Mouse (Mus musculus) hindbrain, embryonic 11.5 days (tissue): ENCODE results near the gene Tom1l2. TPM values are rescaled to one million over a fixed set of nuclear protein-coding genes. Genes with fewer than 3 reads are reported as not detected.
A peak's percentile ranks its signal among the peaks of the same experiment; 100 is the strongest.

Experiments
- ATAC-seq: fragments of 200-750 bp; cut with Nextera tagmentation; 2 replicates; pipeline ENCODE4 v1.8.0; 2017; ENCODE audit warnings: mild to moderate bottlenecking, moderate TSS enrichment, moderate library complexity; ENCODE audit not compliant: low FRiP score
- DNase-seq: peaks from one replicate; pipeline ENCODE4 v3.0.0-alpha.2; 2015; ENCODE audit warnings: low spot score
- H3K27ac ChIP-seq: fragments of 300-500 bp; sonication (generic); 2 replicates; pipeline ENCODE4 v1.5.1; 2014; ENCODE audit warnings: mild to moderate bottlenecking, low read depth, low read length
- H3K27me3 ChIP-seq: fragments of 300-500 bp; sonication (generic); 2 replicates; pipeline ENCODE4 v1.6.1; 2014; ENCODE audit warnings: mild to moderate bottlenecking, low read length, moderate library complexity, mixed read lengths; ENCODE audit not compliant: control insufficient read depth, insufficient read depth
- H3K36me3 ChIP-seq: fragments of 300-500 bp; sonication (generic); 2 replicates; pipeline ENCODE4 v1.6.1; 2014; ENCODE audit warnings: mild to moderate bottlenecking, low read length, moderate library complexity, mixed read lengths; ENCODE audit not compliant: control insufficient read depth, insufficient read depth
- H3K4me1 ChIP-seq: fragments of 300-500 bp; sonication (generic); replicated peaks from 2 replicates; pipeline ENCODE4 v1.6.1; 2014; ENCODE audit warnings: low read length, mixed read lengths; ENCODE audit not compliant: control insufficient read depth, insufficient read depth
- H3K4me2 ChIP-seq: fragments of 300-500 bp; sonication (generic); replicated peaks from 2 replicates; pipeline ENCODE4 v1.6.1; 2014; ENCODE audit warnings: mild to moderate bottlenecking, low read depth, low read length
- H3K4me3 ChIP-seq: fragments of 300-500 bp; sonication (generic); 2 replicates; pipeline ENCODE4 v1.5.1; 2014; ENCODE audit warnings: low read depth, low read length
- H3K9ac ChIP-seq: fragments of 300-500 bp; sonication (generic); 2 replicates; pipeline ENCODE4 v1.6.1; 2014; ENCODE audit warnings: low read depth, low read length
- H3K9me3 ChIP-seq: fragments of 300-500 bp; sonication (generic); 2 replicates; pipeline ENCODE4 v1.6.1; 2016; ENCODE audit warnings: low read length; ENCODE audit not compliant: control insufficient read depth
- WGBS: fragments of 180-500 bp; shearing (Covaris S2); extraction: QIAGEN DNeasy Blood & Tissue Kit; methylation state at CpG from one replicate; pipeline ENCODE4 v1.1.7; 2014; 5-methylcytosine and 5-hydroxymethylcytosine counted together
- polyA plus RNA-seq: library from polyadenylated mRNA; unstranded; fragments of >200 nt; fragmentation: Nextera tagmentation; extraction: Ambion mirVana; gene quantifications from 2 replicates; pipeline ENCODE4 v1.2.1, GENCODE M21; 2014

Tom1l2 gene
- polyA plus RNA-seq, 1 experiment from 2014 or later, result 13.9 TPM

GRCm38 (mm10) chr11:60188275-60188853 lies 164.3 kb downstream of the Tom1l2 start:
- WGBS, result 92% methylated on average over 25 of the region's 25 CpGs
- Histone ChIP-seq H3K27me3 (no peaks in the 10 kb centered on the region), H3K27ac (no peak overlapping the region), H3K9ac (no peak overlapping the region), H3K4me2 (no peak overlapping the region), H3K4me3 (no peak overlapping the region), H3K4me1 (peaks cover 13% of the 10 kb centered on the region), H3K9me3 (no peaks in the 10 kb centered on the region), H3K36me3 (peaks cover 18% of the 10 kb centered on the region; the same call in 1 of the 2 replicates)
- ATAC-seq (no peak), DNase-seq (no peak)

DNA sequence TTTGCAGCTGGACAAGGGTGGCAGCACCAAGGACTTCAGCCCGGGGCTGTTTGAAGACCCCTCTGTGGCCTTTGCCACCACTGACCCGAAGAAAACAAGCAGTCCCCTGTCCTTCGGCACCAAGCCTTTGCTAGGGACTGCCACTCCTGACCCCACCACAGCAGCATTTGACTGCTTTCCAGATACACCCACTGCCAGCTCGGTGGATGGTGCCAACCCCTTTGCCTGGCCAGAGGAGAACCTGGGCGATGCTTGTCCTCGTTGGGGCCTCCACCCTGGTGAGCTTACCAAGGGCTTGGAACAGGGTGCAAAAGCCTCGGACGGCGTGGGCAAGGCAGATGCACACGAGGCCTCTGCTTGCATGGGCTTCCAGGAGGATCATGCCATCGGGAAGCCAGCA lies 165.6 kb downstream of the Tom1l2 start:
- ATAC-seq (no peak), DNase-seq (no peak)
- H3K27ac ChIP-seq, result no peak overlapping the region
- H3K9me3 ChIP-seq, result no peaks in the 10 kb centered on the region
- 91% methylated on average over 11 of the region's 11 CpGs for WGBS
- no peak overlapping the region for H3K9ac ChIP-seq
- no peaks in the 10 kb centered on the region for H3K27me3 ChIP-seq
- peaks cover 18% of the 10 kb centered on the region; the same call in 1 of the 2 replicates for H3K36me3 ChIP-seq
- peaks cover 23% of the 10 kb centered on the region for H3K4me1 ChIP-seq
- H3K4me2 ChIP-seq, result no peak overlapping the region
- H3K4me3 ChIP-seq, result no peak overlapping the region

DNA sequence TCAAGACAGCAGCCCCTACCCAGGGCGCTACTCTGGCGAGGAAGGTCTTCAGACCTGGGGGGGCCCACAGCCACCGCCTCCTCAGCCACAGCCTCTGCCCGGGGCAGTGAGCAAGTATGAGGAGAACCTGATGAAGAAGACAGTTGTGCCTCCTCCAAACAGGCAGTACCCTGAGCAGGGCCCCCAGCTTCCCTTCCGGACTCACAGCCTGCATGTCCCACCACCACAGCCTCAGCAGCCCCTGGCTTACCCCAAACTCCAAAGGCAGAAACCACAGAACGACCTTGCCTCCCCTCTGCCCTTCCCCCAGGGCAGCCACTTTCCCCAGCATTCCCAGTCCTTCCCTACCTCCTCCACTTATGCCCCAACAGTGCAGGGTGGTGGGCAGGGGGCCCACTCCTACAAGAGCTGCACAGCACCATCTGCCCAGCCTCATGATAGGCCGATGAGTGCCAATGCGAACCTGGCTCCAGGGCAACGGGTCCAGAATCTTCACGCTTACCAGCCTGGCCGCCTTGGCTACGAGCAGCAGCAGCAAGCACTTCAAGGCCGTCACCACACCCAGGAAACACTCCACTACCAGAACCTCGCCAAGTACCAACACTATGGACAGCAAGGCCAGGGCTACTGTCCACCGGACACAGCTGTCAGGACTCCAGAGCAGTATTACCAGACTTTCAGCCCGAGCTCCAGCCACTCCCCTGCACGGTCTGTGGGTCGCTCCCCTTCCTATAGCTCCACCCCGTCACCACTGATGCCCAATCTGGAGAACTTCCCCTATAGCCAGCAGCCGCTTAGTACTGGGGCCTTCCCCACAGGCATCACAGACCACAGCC lies 167.1 kb downstream of the Tom1l2 start:
- Histone ChIP-seq H3K27ac (peak overlapping the region; percentile 78), H3K9ac (no peak overlapping the region), H3K4me2 (no peak overlapping the region), H3K27me3 (no peaks in the 10 kb centered on the region), H3K4me3 (no peak overlapping the region), H3K36me3 (peaks cover 18% of the 10 kb centered on the region; the same call in 1 of the 2 replicates), H3K4me1 (peaks cover 25% of the 10 kb centered on the region), H3K9me3 (no peaks in the 10 kb centered on the region)
- ATAC-seq (no peak), DNase-seq (no peak)
- 90% methylated on average over 20 of the region's 20 CpGs for WGBS

GRCm38 (mm10) chr11:60184346-60185325 lies 168.1 kb downstream of the Tom1l2 start:
- no peaks in the 10 kb centered on the region for H3K9me3 ChIP-seq
- H3K27ac ChIP-seq, result peak overlapping the region; percentile 78
- WGBS, result 52% methylated on average over 22 of the region's 22 CpGs
- no peak overlapping the region for H3K4me3 ChIP-seq
- peaks cover 25% of the 10 kb centered on the region for H3K4me1 ChIP-seq
- ATAC-seq (peak; percentile 50; the same call in 1 of the 2 replicates), DNase-seq (peak; percentile 52)
- H3K9ac ChIP-seq, result peak overlapping the region; percentile 31; the same call in 1 of the 2 replicates
- H3K27me3 ChIP-seq, result no peaks in the 10 kb centered on the region
- H3K36me3 ChIP-seq, result peaks cover 14% of the 10 kb centered on the region; the same call in 1 of the 2 replicates
- no peak overlapping the region for H3K4me2 ChIP-seq

- Histone ChIP-seq H3K27me3 (no peaks in the 10 kb centered on the region), H3K36me3 (peaks cover 11% of the 10 kb centered on the region; the same call in 1 of the 2 replicates), H3K4me3 (no peak overlapping the region), H3K9ac (no peak overlapping the region), H3K4me1 (peaks cover 35% of the 10 kb centered on the region), H3K4me2 (no peak overlapping the region), H3K27ac (peak overlapping the region; percentile 69), H3K9me3 (no peaks in the 10 kb centered on the region)
- DNase-seq (no peak), ATAC-seq (no peak)
- 77% methylated on average over 2 of the region's 2 CpGs for WGBS
These were observed 170.0 kb downstream of the Tom1l2 start for GRCm38 (mm10) chr11:60182741-60183140.

DNA sequence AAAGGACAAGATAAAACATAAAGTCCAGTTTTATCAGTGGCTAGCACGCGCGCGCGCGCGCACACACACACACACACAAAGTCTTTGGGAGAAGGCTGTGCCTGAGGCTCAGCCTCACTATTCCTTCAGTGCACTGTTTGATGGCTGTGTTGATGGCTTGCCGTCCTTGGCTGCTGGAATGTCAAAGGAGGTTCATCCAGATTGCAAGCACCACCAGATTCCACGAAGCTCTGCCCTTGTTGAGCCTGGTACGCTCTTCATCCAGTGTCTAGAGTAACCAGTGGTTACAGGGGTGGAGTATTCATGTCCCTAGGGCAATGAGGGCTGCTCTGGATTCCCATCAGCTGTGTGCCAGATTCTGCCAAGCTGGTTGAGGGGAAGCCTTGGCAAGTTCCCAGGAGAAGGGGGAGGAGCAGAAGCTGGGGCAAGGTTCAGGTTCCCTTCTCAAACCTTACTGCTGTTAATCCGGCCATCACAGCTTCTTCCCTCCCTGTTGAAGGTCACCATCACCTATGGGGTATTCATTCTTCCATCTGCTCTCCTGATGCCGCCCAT lies 170.5 kb downstream of the Tom1l2 start:
- no peaks in the 10 kb centered on the region for H3K9me3 ChIP-seq
- H3K4me3 ChIP-seq, result no peak overlapping the region
- peaks cover 41% of the 10 kb centered on the region for H3K4me1 ChIP-seq
- H3K4me2 ChIP-seq, result no peak overlapping the region
- peaks cover 6% of the 10 kb centered on the region; the same call in 1 of the 2 replicates for H3K36me3 ChIP-seq
- peak overlapping the region; percentile 69 for H3K27ac ChIP-seq
- WGBS, result 86% methylated on average over 12 of the region's 12 CpGs
- H3K9ac ChIP-seq, result no peak overlapping the region
- ATAC-seq (no peak), DNase-seq (no peak)
- H3K27me3 ChIP-seq, result no peaks in the 10 kb centered on the region

GRCm38 (mm10) chr11:60178506-60178905 lies 174.2 kb downstream of the Tom1l2 start:
- no peak for DNase-seq
- Histone ChIP-seq H3K9me3 (no peaks in the 10 kb centered on the region), H3K27me3 (no peaks in the 10 kb centered on the region), H3K4me3 (no peak overlapping the region), H3K36me3 (no peaks in the 10 kb centered on the region), H3K27ac (peak overlapping the region; percentile 97; the same call in 1 of the 2 replicates), H3K4me2 (no peak overlapping the region), H3K4me1 (peaks cover 36% of the 10 kb centered on the region), H3K9ac (no peak overlapping the region)
- ATAC-seq, result no peak

DNA sequence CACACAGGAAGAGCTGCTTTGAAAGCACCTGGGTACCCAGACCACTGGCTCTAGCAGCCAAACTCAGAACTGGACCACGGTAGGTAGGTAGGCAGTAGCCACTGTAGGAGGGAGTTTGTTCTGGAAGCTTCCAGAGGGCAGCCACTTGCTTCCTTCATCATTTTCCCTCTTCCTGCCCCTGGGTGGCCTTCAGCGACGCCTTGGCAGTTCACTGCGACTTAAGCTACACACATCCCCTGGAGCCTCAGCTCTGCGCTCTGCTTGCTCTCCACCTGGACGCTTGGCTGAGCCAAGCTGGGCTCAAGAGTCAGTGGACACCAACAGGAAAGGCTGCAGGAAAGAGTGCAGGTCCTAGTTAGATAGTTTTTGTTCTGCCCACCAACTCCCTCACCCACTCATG lies 174.7 kb downstream of the Tom1l2 start:
- H3K9ac ChIP-seq, result peak overlapping the region; percentile 79
- H3K4me3 ChIP-seq, result no peak overlapping the region
- peaks cover 33% of the 10 kb centered on the region for H3K4me1 ChIP-seq
- H3K9me3 ChIP-seq, result no peaks in the 10 kb centered on the region
- H3K4me2 ChIP-seq, result peak overlapping the region; percentile 100
- H3K27ac ChIP-seq, result peak overlapping the region; percentile 97
- DNase-seq, result no peak
- ATAC-seq, result no peak
- WGBS, result 66% methylated on average over 6 of the region's 6 CpGs
- H3K27me3 ChIP-seq, result no peaks in the 10 kb centered on the region
- H3K36me3 ChIP-seq, result no peaks in the 10 kb centered on the region
